Mouse (Mus musculus): ENCODE results near the gene Rabl3.

The Rabl3 gene

GRCm38 (mm10) chr16:37550266-37550665 lies 10.6 kb downstream of the Rabl3 start:
- DNase-seq (ENCODE audit: low spot score) = no peak

- DNase-seq (ENCODE audit: low spot score) = no peak
Observed at GRCm38 (mm10) chr16:37550981-37551380, 11.3 kb downstream of the Rabl3 start.

GRCm38 (mm10) chr16:37552824-37553223 lies 13.1 kb downstream of the Rabl3 start:
- no peak for DNase-seq (ENCODE audit: low spot score)

GRCm38 (mm10) chr16:37562414-37562813 lies 22.7 kb downstream of the Rabl3 start:
- DNase-seq (ENCODE audit: low spot score) = no peak

- no peak for DNase-seq (ENCODE audit: low spot score)
Observed at GRCm38 (mm10) chr16:37562961-37563360, 23.3 kb downstream of the Rabl3 start.

GRCm38 (mm10) chr16:37565117-37565516 lies 25.4 kb downstream of the Rabl3 start:
- no peak for DNase-seq (ENCODE audit: low spot score)

GRCm38 (mm10) chr16:37566107-37566506 lies 26.4 kb downstream of the Rabl3 start:
- no peak for DNase-seq (ENCODE audit: low spot score)

- DNase-seq (ENCODE audit: low spot score) = no peak
Observed at GRCm38 (mm10) chr16:37567113-37568050, 27.7 kb downstream of the Rabl3 start.

GRCm38 (mm10) chr16:37571554-37571953 lies 31.9 kb downstream of the Rabl3 start:
- no peak for DNase-seq (ENCODE audit: low spot score)

GRCm38 (mm10) chr16:37572117-37572754 lies 32.6 kb downstream of the Rabl3 start:
- DNase-seq (ENCODE audit: low spot score) = no peak

GRCm38 (mm10) chr16:37573061-37573460 lies 33.4 kb downstream of the Rabl3 start:
- no peak for DNase-seq (ENCODE audit: low spot score)

GRCm38 (mm10) chr16:37575325-37575724 lies 35.6 kb downstream of the Rabl3 start:
- no peak for DNase-seq (ENCODE audit: low spot score)

- DNase-seq (ENCODE audit: low spot score) = no peak
Observed at GRCm38 (mm10) chr16:37579591-37579990, 39.9 kb downstream of the Rabl3 start.

GRCm38 (mm10) chr16:37579994-37580393 lies 40.3 kb downstream of the Rabl3 start, which contains the start of gene Hgd:
Gene Hgd (plus strand): TSS chr16:37580153.
- DNase-seq (ENCODE audit: low spot score) = no peak

- no peak for DNase-seq (ENCODE audit: low spot score)
Observed at GRCm38 (mm10) chr16:37580651-37581050, 41.0 kb downstream of the Rabl3 start.

- no peak for DNase-seq (ENCODE audit: low spot score)
Observed at GRCm38 (mm10) chr16:37581901-37582300, 42.2 kb downstream of the Rabl3 start.

- DNase-seq (ENCODE audit: low spot score) = no peak
Observed at GRCm38 (mm10) chr16:37583306-37583705, 43.6 kb downstream of the Rabl3 start.

GRCm38 (mm10) chr16:37583801-37584200 lies 44.1 kb downstream of the Rabl3 start:
- DNase-seq (ENCODE audit: low spot score) = no peak

GRCm38 (mm10) chr16:37584218-37585035 lies 44.7 kb downstream of the Rabl3 start:
- no peak for DNase-seq (ENCODE audit: low spot score)

- DNase-seq (ENCODE audit: low spot score) = no peak
Observed at GRCm38 (mm10) chr16:37585129-37585563, 45.5 kb downstream of the Rabl3 start.

- no peak for DNase-seq (ENCODE audit: low spot score)
Observed at GRCm38 (mm10) chr16:37590921-37591320, 51.2 kb downstream of the Rabl3 start.

- DNase-seq (ENCODE audit: low spot score) = no peak
Observed at GRCm38 (mm10) chr16:37591551-37591950, 51.9 kb downstream of the Rabl3 start.
